7 mouse cellular contexts compared by ENCODE assay signal in the genomic region with DNA sequence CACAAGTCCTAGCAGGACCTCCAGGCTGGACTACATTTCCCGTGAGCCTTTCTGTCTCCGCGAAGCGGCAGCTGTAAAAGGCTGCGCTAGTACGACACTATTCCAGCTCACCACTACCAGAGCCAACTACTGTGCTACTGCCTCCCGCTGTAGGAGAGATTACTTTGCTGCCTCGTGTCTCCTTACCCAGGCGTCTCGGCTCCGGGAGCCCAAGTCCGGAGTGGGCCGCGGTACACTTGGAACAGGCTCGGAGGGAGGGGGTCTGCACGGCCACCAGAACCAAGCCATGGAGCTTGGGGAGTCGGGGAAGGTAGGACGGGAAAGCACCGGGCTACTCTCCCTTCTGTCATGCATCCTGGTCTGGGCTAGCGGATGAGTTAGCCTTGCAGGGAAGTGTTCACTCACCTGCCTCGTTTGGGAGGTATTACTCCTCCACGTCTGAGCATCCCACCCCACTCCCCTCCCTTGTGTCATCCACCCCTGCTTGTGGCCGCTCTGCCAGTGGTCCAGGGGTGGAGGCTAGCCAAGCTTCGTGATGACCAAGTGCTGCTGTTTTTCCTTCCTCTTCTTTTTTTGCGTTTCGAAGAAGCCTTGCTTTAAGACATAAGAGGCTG. TPM values are rescaled to one million over a fixed set of nuclear protein-coding genes. Genes with fewer than 3 reads are reported as not detected.
DNase-seq lines count a peak whose midpoint lies in the region; ATAC-seq and TF ChIP-seq lines count a peak whose summit lies in the region.

No protein-coding gene starts in this region.

- peak overlapping the region; percentile 82 for H3K4me3 ChIP-seq in embryonic facial prominence, embryonic 10.5 days
- H3K4me3 ChIP-seq in intestine, postnatal 0 days (ENCODE audit: low read depth, low read length), result peak overlapping the region; percentile 47
- peak overlapping the region; percentile 80 for H3K4me3 ChIP-seq in midbrain, embryonic 10.5 days

- DNase-seq in adrenal gland, postnatal 14 days, result peak; percentile 88
- peak; percentile 78 for DNase-seq in embryonic facial prominence, embryonic 10.5 days (ENCODE audit: low spot score)
- DNase-seq in left cerebral cortex, postnatal 36 days (ENCODE audit: low spot score in 2 of 2), result peak; percentile 78 to 79
- DNase-seq in midbrain, embryonic 10.5 days (ENCODE audit: low spot score), result peak; percentile 74
- peak; percentile 60 for DNase-seq in right cerebral cortex, postnatal 4 days

- peak overlapping the region; percentile 71 for H3K4me2 ChIP-seq in intestine, postnatal 0 days (replicated peaks; ENCODE audit: low read depth)

- intact Hi-C loops in left cerebral cortex, postnatal 36 days (cut with DNase I), result loop anchor here (1.0 kb wide), 1 partner anchor 60 kb away; no protein-coding TSS in a partner anchor

- no peaks in the 10 kb centered on the region for H3K9me3 ChIP-seq in embryonic facial prominence, embryonic 10.5 days
- H3K9me3 ChIP-seq in intestine, postnatal 0 days (ENCODE audit: control insufficient read depth), result no peaks in the 10 kb centered on the region
- H3K9me3 ChIP-seq in midbrain, embryonic 10.5 days (replicated peaks), result no peaks in the 10 kb centered on the region

- H3K4me1 ChIP-seq in embryonic facial prominence, embryonic 10.5 days, result peaks cover 12% of the 10 kb centered on the region
- no peaks in the 10 kb centered on the region for H3K4me1 ChIP-seq in intestine, postnatal 0 days (replicated peaks; ENCODE audit: control insufficient read depth, insufficient read depth, low read length)
- peaks cover 20% of the 10 kb centered on the region for H3K4me1 ChIP-seq in midbrain, embryonic 10.5 days

- H3K9ac ChIP-seq in intestine, postnatal 0 days (ENCODE audit: low read depth, low read length), result peak overlapping the region; percentile 4; the same call in 1 of the 2 replicates

- H3K27ac ChIP-seq in embryonic facial prominence, embryonic 10.5 days (replicated peaks), result peak overlapping the region; percentile 85
- H3K27ac ChIP-seq in intestine, postnatal 0 days (ENCODE audit: low read depth, low read length), result no peak overlapping the region
- H3K27ac ChIP-seq in midbrain, embryonic 10.5 days (replicated peaks), result peak overlapping the region; percentile 86

- peak; percentile 64 for TF ChIP-seq CTCF in intestine, postnatal 0 days (IDR thresholded peaks at IDR 0.05; ENCODE audit: low read depth)

- ATAC-seq in granulocyte monocyte progenitor cell, adult 5-6 weeks (replicated peaks; ENCODE audit: poor library complexity, severe bottlenecking), result peak; percentile 88
- peak; percentile 87 for ATAC-seq in intestine, postnatal 0 days

- no peaks in the 10 kb centered on the region for H3K27me3 ChIP-seq in embryonic facial prominence, embryonic 10.5 days (replicated peaks; ENCODE audit: low read depth, poor library complexity, severe bottlenecking)
- no peaks in the 10 kb centered on the region for H3K27me3 ChIP-seq in intestine, postnatal 0 days (replicated peaks; ENCODE audit: control insufficient read depth, insufficient read depth, low read length)
- H3K27me3 ChIP-seq in midbrain, embryonic 10.5 days (ENCODE audit: low read depth, poor library complexity, severe bottlenecking), result no peaks in the 10 kb centered on the region

- WGBS in embryonic facial prominence, embryonic 10.5 days, result under 1% methylated on average over 26 of the region's 26 CpGs
- WGBS in intestine, postnatal 0 days, result 1% methylated on average over 26 of the region's 26 CpGs
- WGBS in midbrain, embryonic 10.5 days, result 1% methylated on average over 26 of the region's 26 CpGs

- 0 out of 2 replicates have a peak, but pooled peaks cover 8% of the 10 kb centered on the region for H3K36me3 ChIP-seq in embryonic facial prominence, embryonic 10.5 days (replicated peaks)
- H3K36me3 ChIP-seq in intestine, postnatal 0 days (ENCODE audit: control insufficient read depth, insufficient read depth), result peaks cover 4% of the 10 kb centered on the region; the same call in 1 of the 2 replicates
- no peaks in the 10 kb centered on the region for H3K36me3 ChIP-seq in midbrain, embryonic 10.5 days

RNA-seq across cellular contexts. Expression of gene Atp6v0e2, which starts 33.1 kb away (rescaled TPM):
- 41.8 and 45.7 TPM in 2 replicates for total RNA-seq in adrenal gland, postnatal 14 days (2021)
- 22.7 and 24.1 TPM in 2 replicates for polyA plus RNA-seq in embryonic facial prominence, embryonic 10.5 days (2016; fragmentation: Nextera tagmentation; extraction: Ambion mirVana)
- not detected in 2 replicates for total RNA-seq in granulocyte monocyte progenitor cell, adult 5-6 weeks (2014; fragmentation: Nextera tagmentation)
- not detected in 2 replicates for total RNA-seq in granulocyte monocyte progenitor cell, adult 5-6 weeks (2017)
- 23.7 and 23.8 TPM in 2 replicates for polyA plus RNA-seq in intestine, postnatal 0 days (2015; fragmentation: Nextera tagmentation; extraction: Ambion mirVana)
- 100 to 1,000 TPM; 418 to 471 TPM for total RNA-seq in left cerebral cortex, postnatal 36 days (2021)
- 59.0 and 71.9 TPM in 2 replicates for polyA plus RNA-seq in midbrain, embryonic 10.5 days (2016; fragmentation: Nextera tagmentation; extraction: Ambion mirVana)

RNA-seq across cellular contexts. Expression of gene Lrrc61, which starts 50.2 kb away (rescaled TPM):
- total RNA-seq in adrenal gland, postnatal 14 days (2021), result 26.1 and 28.7 TPM in 2 replicates
- polyA plus RNA-seq in embryonic facial prominence, embryonic 10.5 days (2016; fragmentation: Nextera tagmentation; extraction: Ambion mirVana), result 17.7 and 18.9 TPM in 2 replicates
- 11.3 and 12.5 TPM in 2 replicates for total RNA-seq in granulocyte monocyte progenitor cell, adult 5-6 weeks (2014; fragmentation: Nextera tagmentation)
- total RNA-seq in granulocyte monocyte progenitor cell, adult 5-6 weeks (2017), result 5.4 and 7.3 TPM in 2 replicates
- 7.6 and 9.5 TPM in 2 replicates for polyA plus RNA-seq in intestine, postnatal 0 days (2015; fragmentation: Nextera tagmentation; extraction: Ambion mirVana)
- 10 to 100 TPM; 31.6 to 43.3 TPM for total RNA-seq in left cerebral cortex, postnatal 36 days (2021)
- 17.1 and 21.8 TPM in 2 replicates for polyA plus RNA-seq in midbrain, embryonic 10.5 days (2016; fragmentation: Nextera tagmentation; extraction: Ambion mirVana)

RNA-seq across cellular contexts. Expression of gene Sspo, which starts 56.3 kb away (rescaled TPM):
- total RNA-seq in adrenal gland, postnatal 14 days (2021), result 2.6 TPM in 2 replicates
- polyA plus RNA-seq in embryonic facial prominence, embryonic 10.5 days (2016; fragmentation: Nextera tagmentation; extraction: Ambion mirVana), result 0.71 and 1.2 TPM in 2 replicates
- total RNA-seq in granulocyte monocyte progenitor cell, adult 5-6 weeks (2014; fragmentation: Nextera tagmentation), result not detected in 2 replicates
- not detected in 2 replicates for total RNA-seq in granulocyte monocyte progenitor cell, adult 5-6 weeks (2017)
- 0.61 and 0.74 TPM in 2 replicates for polyA plus RNA-seq in intestine, postnatal 0 days (2015; fragmentation: Nextera tagmentation; extraction: Ambion mirVana)
- total RNA-seq in left cerebral cortex, postnatal 36 days (2021), result 1 to 10 TPM; 1.0 to 1.2 TPM
- polyA plus RNA-seq in midbrain, embryonic 10.5 days (2016; fragmentation: Nextera tagmentation; extraction: Ambion mirVana), result 0.07 and 0.21 TPM in 2 replicates

RNA-seq across cellular contexts. Expression of gene Zfp467, which starts 58.7 kb away (rescaled TPM):
- 41.5 and 42.1 TPM in 2 replicates for total RNA-seq in adrenal gland, postnatal 14 days (2021)
- polyA plus RNA-seq in embryonic facial prominence, embryonic 10.5 days (2016; fragmentation: Nextera tagmentation; extraction: Ambion mirVana), result 12.8 and 16.8 TPM in 2 replicates
- total RNA-seq in granulocyte monocyte progenitor cell, adult 5-6 weeks (2014; fragmentation: Nextera tagmentation), result 3.0 and 6.3 TPM in 2 replicates
- total RNA-seq in granulocyte monocyte progenitor cell, adult 5-6 weeks (2017), result 0.57 and 3.1 TPM in 2 replicates
- polyA plus RNA-seq in intestine, postnatal 0 days (2015; fragmentation: Nextera tagmentation; extraction: Ambion mirVana), result 18.9 and 19.3 TPM in 2 replicates
- total RNA-seq in left cerebral cortex, postnatal 36 days (2021), result 10 to 100 TPM; 24.7 to 28.8 TPM
- 10.1 and 13.6 TPM in 2 replicates for polyA plus RNA-seq in midbrain, embryonic 10.5 days (2016; fragmentation: Nextera tagmentation; extraction: Ambion mirVana)

Comparison
In these comparisons a context has a peak if more than half of its experiments do, and no peak if none do; other contexts are left out.
1. RNA of gene Atp6v0e2, which starts 33.1 kb away (total RNA-seq): 418 to 471 TPM in left cerebral cortex, postnatal 36 days and 41.8 to 45.7 TPM in adrenal gland, postnatal 14 days; not detected in granulocyte monocyte progenitor cell, adult 5-6 weeks; every median in the first group is over 10 times any median in the second.
2. Peak in every context shown above with its lines, with median percentiles within 50 percentile points of each other: DNase-seq and H3K4me3 ChIP-seq.